12 mouse cellular contexts compared by ENCODE assay signal in the genomic region with DNA sequence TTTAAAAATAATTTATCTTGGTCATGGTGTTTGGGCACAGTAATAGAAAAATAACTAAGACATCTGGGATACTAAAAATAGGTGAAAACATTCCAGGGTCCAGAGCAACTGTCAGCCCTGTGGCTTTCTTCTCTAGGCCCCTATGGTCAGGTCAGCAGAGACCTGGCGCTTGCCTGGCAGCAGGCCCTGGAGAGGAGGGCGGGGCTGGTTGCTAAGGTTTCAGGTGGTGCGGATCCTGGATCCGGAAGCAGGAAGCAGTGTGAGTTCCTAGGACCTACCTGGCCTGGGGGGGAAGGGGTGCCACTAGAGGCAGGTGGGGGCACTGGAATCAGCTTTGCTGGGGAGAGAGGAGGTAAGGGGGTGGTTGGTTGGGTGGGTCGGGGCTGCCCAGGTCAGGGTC. TPM values are rescaled to one million over a fixed set of nuclear protein-coding genes. Genes with fewer than 3 reads are reported as not detected.
DNase-seq lines count a peak whose midpoint lies in the region.
"Had no signal": no experiment of that assay in that cellular context is flagged by ENCODE, and none has a peak within 500 bp of the region (broad histone marks: within the 10 kb centered on the region; RNA-seq: fewer than 3 reads in every experiment).

A gene (plus strand): TSS at position 222 of the 400 bp plus-strand sequence.

- 45% methylated on average over 5 of the region's 5 CpGs for WGBS in embryonic facial prominence, embryonic 10.5 days

- H3K4me1 ChIP-seq in embryonic facial prominence, embryonic 10.5 days = peaks cover 13% of the 10 kb centered on the region

- DNase-seq in heart, adult 11 months = peak; percentile 91
- DNase-seq in heart, adult 18-20 months = no peak
- peak; percentile 35 for DNase-seq in embryonic facial prominence, embryonic 10.5 days (ENCODE audit: low spot score)
- DNase-seq in kidney, postnatal 14 days = peak; percentile 84
- peak; percentile 75 for DNase-seq in lung, postnatal 10 days
- no peak for DNase-seq in neural tube, embryonic 10.5 days (ENCODE audit: extremely low spot score, low spot score)
- DNase-seq in adrenal gland, adult 8-10 months = no peak
- DNase-seq in gastrocnemius, postnatal 4 days (ENCODE audit: low spot score in 2 of 2) = no peak
- DNase-seq: B cell, adult 2 months had no signal

- H3K27me3 ChIP-seq in embryonic facial prominence, embryonic 10.5 days (replicated peaks; ENCODE audit: low read depth, poor library complexity, severe bottlenecking) = no peaks in the 10 kb centered on the region

- no peaks in the 10 kb centered on the region for H3K9me3 ChIP-seq in embryonic facial prominence, embryonic 10.5 days

- peak within 1 kb of the TSS; percentile 45; the same call in 1 of the 2 replicates for H3K27ac ChIP-seq in embryonic facial prominence, embryonic 10.5 days (replicated peaks)

- H3K36me3 ChIP-seq in embryonic facial prominence, embryonic 10.5 days (replicated peaks) = peaks cover 21% of the 10 kb centered on the region

- H3K4me3 ChIP-seq in embryonic facial prominence, embryonic 10.5 days = peak within 1 kb of the TSS; percentile 29; the same call in 1 of the 2 replicates

RNA-seq across cellular contexts. Expression of the gene that starts here (rescaled TPM):
- total RNA-seq in heart, adult 18-20 months (2021) = not detected
- 3.4 and 3.6 TPM in 2 replicates for polyA plus RNA-seq in embryonic facial prominence, embryonic 10.5 days (2016; fragmentation: Nextera tagmentation; extraction: Ambion mirVana)
- not detected for total RNA-seq in adrenal gland, adult 8-10 months (2022)
- not detected for total RNA-seq in gastrocnemius, postnatal 4 days (2021)
- total RNA-seq: midbrain, postnatal 0 days had no signal
- polyA plus RNA-seq: activated CD4-positive, CD25-positive, alpha-beta regulatory T cell, adult 4 months; inflammation-experienced regulatory T-cells, adult 6 months; midbrain, postnatal 0 days had no signal

Comparison
In these comparisons a context has a peak if more than half of its experiments do, and no peak if none do; other contexts are left out.
1. DNase-seq: peak in heart, adult 11 months (single experiment), embryonic facial prominence, embryonic 10.5 days (single experiment), kidney, postnatal 14 days (single experiment) and lung, postnatal 10 days (single experiment); none in heart, adult 18-20 months (0 of 2), neural tube, embryonic 10.5 days (single experiment), adrenal gland, adult 8-10 months (single experiment) and gastrocnemius, postnatal 4 days (0 of 2).